Mouse (Mus musculus) limb, embryonic 14.5 days (tissue): Measurements from ENCODE around the gene Ccdc121. TPM values are rescaled to one million over a fixed set of nuclear protein-coding genes. Genes with fewer than 3 reads are reported as not detected.

Experiments
- ATAC-seq: fragments of 200-750 bp; cut with Nextera tagmentation; 2 replicates; pipeline ENCODE4 v1.8.0; 2017; ENCODE audit warnings: low read depth, moderate number of reproducible peaks, moderate TSS enrichment; ENCODE audit not compliant: low FRiP score
- DNase-seq: peaks from one replicate; pipeline ENCODE4 v3.0.0-alpha.2; 2015; ENCODE audit warnings: low spot score
- H3K27ac ChIP-seq: fragments of 300-500 bp; sonication (generic); replicated peaks from 2 replicates; pipeline ENCODE4 v1.5.1; 2014; ENCODE audit warnings: low read depth, mild to moderate bottlenecking, low read length, moderate library complexity, mixed read lengths
- H3K27me3 ChIP-seq: fragments of 300-500 bp; sonication (generic); 2 replicates; pipeline ENCODE4 v1.6.1; 2014; ENCODE audit warnings: low read length, mixed read lengths; ENCODE audit not compliant: control insufficient read depth, insufficient read depth
- H3K36me3 ChIP-seq: fragments of 300-500 bp; sonication (generic); 2 replicates; pipeline ENCODE4 v1.6.1; 2014; ENCODE audit warnings: mild to moderate bottlenecking, low read length, moderate library complexity, mixed read lengths; ENCODE audit not compliant: control insufficient read depth, insufficient read depth
- H3K4me1 ChIP-seq: fragments of 300-500 bp; sonication (generic); 2 replicates; pipeline ENCODE4 v1.6.1; 2014; ENCODE audit warnings: antibody characterized with exemption, low read length, mixed read lengths; ENCODE audit not compliant: control insufficient read depth, insufficient read depth
- H3K4me2 ChIP-seq: fragments of 300-500 bp; sonication (generic); replicated peaks from 2 replicates; pipeline ENCODE4 v1.6.1; 2014; ENCODE audit warnings: low read depth, mild to moderate bottlenecking, low read length, moderate library complexity; ENCODE audit not compliant: severe bottlenecking
- H3K4me3 ChIP-seq: fragments of 300-500 bp; sonication (generic); replicated peaks from 2 replicates; pipeline ENCODE4 v1.5.1; 2014; ENCODE audit warnings: low read length
- H3K9ac ChIP-seq: fragments of 300-500 bp; sonication (generic); 2 replicates; pipeline ENCODE4 v1.6.1; 2014; ENCODE audit warnings: mild to moderate bottlenecking, low read depth, low read length, moderate library complexity; ENCODE audit not compliant: severe bottlenecking
- H3K9me3 ChIP-seq: fragments of 300-500 bp; sonication (generic); 2 replicates; pipeline ENCODE4 v1.6.1; 2016; ENCODE audit warnings: low read length; ENCODE audit not compliant: control insufficient read depth
- POLR2A ChIP-seq: fragments of 200-500 bp; IDR thresholded peaks from 2 replicates; pipeline ENCODE4 v1.8.0; 2012; ENCODE audit warnings: inconsistent platforms, mild to moderate bottlenecking, moderate library complexity, borderline replicate concordance; ENCODE audit not compliant: insufficient read depth, insufficient read length; ENCODE audit errors: extremely low read depth
- WGBS: fragments of 180-500 bp; shearing (Covaris S2); extraction: QIAGEN DNeasy Blood & Tissue Kit; methylation state at CpG from one replicate; pipeline ENCODE4 v1.1.7; 2014; 5-methylcytosine and 5-hydroxymethylcytosine counted together
- polyA plus RNA-seq, 2 experiments: library from polyadenylated mRNA; depleted of rRNA in 1 of 2; stranded (reverse) in 1 of 2; unstranded in 1 of 2; fragments of >200 nt; fragmentation: Nextera tagmentation in 1 of 2; extraction: Ambion mirVana in 1 of 2; gene quantifications; 2 replicates each; pipeline versions ENCODE4 v1.2.1 to v1.2.3; 2012 to 2014

Gene Ccdc121
- polyA plus RNA-seq, 2 experiments = 0.11 to 0.43 TPM

DNA sequence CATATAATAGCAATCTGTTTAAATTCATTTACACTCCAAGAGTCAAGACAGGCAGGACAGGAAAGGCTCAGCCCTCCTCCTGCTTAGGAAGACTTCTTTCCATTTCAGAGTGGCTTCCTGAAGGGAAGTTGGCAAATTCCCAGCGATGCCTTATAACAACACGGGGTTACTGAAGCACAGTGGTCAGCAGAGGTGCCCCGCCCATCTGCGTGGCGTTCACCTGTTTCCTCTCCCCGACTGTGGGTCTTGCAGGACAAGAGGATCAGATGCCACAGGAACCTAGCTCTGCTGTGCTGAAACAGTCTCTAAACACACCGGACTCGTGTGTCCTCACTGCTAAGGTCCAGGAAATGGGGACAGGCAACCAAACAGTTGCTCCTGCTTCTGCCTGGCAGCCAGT lies 5.9 kb downstream of the Ccdc121 start:
- no peak for ATAC-seq
- Histone ChIP-seq H3K27ac (no peak overlapping the region), H3K36me3 (no peaks in the 10 kb centered on the region), H3K9me3 (no peaks in the 10 kb centered on the region), H3K4me1 (0 out of 2 replicates have a peak, but pooled peaks cover 3% of the 10 kb centered on the region), H3K4me2 (no peak overlapping the region), H3K27me3 (no peaks in the 10 kb centered on the region), H3K9ac (no peak overlapping the region), H3K4me3 (no peak overlapping the region)
- no peak for TF ChIP-seq POLR2A
- 56% methylated on average over 8 of the region's 8 CpGs for WGBS
- DNase-seq = no peak

DNA sequence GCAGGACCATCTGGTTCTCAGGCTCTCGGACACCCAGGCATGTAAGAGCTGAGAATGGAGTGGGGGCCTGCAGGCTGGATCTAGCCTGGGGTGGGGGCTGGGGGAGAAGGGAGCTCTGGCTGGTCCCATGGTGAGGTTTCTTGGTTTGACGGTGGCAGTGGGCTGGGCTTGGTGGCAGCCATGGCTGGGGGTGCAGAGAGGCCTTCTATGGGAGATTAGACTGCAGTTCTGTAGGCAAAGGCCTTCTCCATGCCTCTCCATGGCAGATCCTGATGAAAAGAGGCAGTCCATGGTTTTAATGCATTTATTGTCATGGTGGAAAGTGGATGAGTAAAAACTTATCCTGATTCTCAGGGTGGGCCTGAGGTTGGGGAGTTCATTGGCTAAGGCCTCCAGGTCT lies 7.8 kb downstream of the Ccdc121 start:
- WGBS = 85% methylated on average over 2 of the region's 2 CpGs
- no peak for TF ChIP-seq POLR2A
- no peak overlapping the region for H3K4me3 ChIP-seq
- no peaks in the 10 kb centered on the region for H3K36me3 ChIP-seq
- H3K9me3 ChIP-seq = no peaks in the 10 kb centered on the region
- ATAC-seq = no peak
- no peaks in the 10 kb centered on the region for H3K27me3 ChIP-seq
- H3K4me2 ChIP-seq = no peak overlapping the region
- H3K4me1 ChIP-seq = 0 out of 2 replicates have a peak, but pooled peaks cover 3% of the 10 kb centered on the region
- no peak overlapping the region for H3K9ac ChIP-seq
- H3K27ac ChIP-seq = no peak overlapping the region
- DNase-seq = no peak

DNA sequence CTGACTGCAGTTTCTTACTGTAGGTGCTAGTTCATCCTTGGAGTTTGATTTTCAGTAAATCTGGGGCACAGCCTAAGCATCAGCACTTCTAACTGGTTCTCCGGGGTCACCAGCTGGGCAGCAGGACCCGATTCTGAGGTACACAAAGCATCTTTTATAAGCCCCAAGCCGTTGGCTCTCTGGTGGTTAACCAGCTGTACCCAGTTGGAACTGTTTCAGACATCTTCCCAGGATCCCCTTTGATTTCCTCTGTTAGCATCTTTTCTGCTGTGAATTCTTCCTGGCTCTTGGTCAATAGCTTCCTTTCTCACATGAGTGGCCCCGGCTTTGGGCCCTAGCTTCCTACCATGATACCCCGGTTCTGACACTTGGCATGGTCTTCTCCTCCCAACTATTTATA lies 26.6 kb downstream of the Ccdc121 start:
- Histone ChIP-seq H3K27ac (no peak overlapping the region), H3K9me3 (no peaks in the 10 kb centered on the region), H3K27me3 (no peaks in the 10 kb centered on the region), H3K9ac (no peak overlapping the region), H3K36me3 (no peaks in the 10 kb centered on the region), H3K4me2 (no peak overlapping the region), H3K4me1 (peaks cover 5% of the 10 kb centered on the region; the same call in 1 of the 2 replicates), H3K4me3 (no peak overlapping the region)
- no peak for TF ChIP-seq POLR2A
- 65% methylated on average over 5 of the region's 5 CpGs for WGBS
- DNase-seq (no peak), ATAC-seq (no peak)

DNA sequence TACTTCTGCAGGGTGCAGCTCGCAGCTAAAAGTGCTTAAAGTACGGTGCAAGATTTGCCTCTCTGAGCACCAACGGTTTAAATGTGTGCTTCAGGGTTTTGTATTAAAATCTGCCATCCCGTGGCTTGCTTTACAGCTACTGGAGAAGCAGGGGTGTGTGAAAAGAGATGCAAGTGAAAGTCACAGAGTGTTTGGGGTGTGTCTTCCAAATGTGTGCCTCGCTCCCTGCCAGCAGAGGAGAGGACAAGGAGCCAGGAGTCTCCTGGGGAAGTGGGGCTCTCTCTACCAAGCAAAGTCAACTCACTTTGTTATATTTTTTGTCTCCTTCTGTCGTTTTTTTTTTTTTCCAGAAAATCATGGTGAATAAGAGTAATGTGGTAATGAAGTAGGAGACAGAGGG lies 34.7 kb downstream of the Ccdc121 start:
- TF ChIP-seq POLR2A = no peak
- ATAC-seq (no peak), DNase-seq (no peak)
- Histone ChIP-seq H3K4me2 (no peak overlapping the region), H3K36me3 (no peaks in the 10 kb centered on the region), H3K27ac (no peak overlapping the region), H3K27me3 (no peaks in the 10 kb centered on the region), H3K4me1 (no peaks in the 10 kb centered on the region), H3K9me3 (0 out of 2 replicates have a peak, but pooled peaks cover under 1% of the 10 kb centered on the region), H3K4me3 (no peak overlapping the region), H3K9ac (no peak overlapping the region)
- WGBS = 56% methylated on average over 6 of the region's 6 CpGs

DNA sequence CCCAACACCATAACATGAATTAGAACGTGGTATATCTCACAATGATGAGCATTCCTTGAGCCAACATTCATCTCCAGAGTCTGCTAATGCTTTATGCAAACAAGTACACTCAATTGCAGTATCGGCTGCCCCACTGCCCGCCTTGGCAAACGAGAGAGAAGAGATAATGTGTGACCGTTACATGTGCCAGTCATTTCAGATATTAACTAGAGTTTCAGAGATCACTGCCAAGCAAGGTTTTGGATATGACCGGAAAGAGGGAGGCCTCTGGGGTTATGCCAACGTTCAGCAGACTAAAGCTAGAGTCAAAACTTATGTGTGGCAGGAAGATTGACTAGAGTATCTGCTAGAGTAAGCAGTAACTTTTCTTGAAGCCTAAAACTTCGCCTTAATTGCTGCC lies 35.1 kb downstream of the Ccdc121 start:
- Histone ChIP-seq H3K9me3 (peaks cover 5% of the 10 kb centered on the region; the same call in 1 of the 2 replicates), H3K27ac (no peak overlapping the region), H3K4me2 (no peak overlapping the region), H3K4me1 (no peaks in the 10 kb centered on the region), H3K9ac (no peak overlapping the region), H3K27me3 (no peaks in the 10 kb centered on the region), H3K4me3 (no peak overlapping the region), H3K36me3 (no peaks in the 10 kb centered on the region)
- ATAC-seq (no peak), DNase-seq (no peak)
- WGBS = 76% methylated on average over 8 of the region's 8 CpGs
- TF ChIP-seq POLR2A = no peak

DNA sequence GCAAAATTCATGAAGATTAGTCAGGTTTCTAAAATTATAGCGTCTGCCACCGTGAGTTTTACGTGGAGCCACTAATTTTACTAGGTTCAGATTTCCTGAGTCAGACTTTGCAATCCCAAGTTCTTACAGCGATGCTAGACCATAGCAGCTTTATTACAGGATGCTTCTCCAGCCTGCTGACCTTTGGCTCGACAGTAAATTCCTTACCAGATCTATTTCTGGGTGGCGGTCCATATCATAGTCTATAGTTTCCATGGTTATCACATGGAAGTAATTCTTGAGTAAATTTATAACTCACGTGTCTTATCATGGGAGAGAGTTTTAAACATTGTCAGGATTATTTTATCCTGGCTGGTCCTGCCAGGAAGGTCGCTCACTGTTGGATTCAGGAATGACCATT lies 41.8 kb downstream of the Ccdc121 start:
- Histone ChIP-seq H3K27ac (no peak overlapping the region), H3K4me2 (no peak overlapping the region), H3K36me3 (no peaks in the 10 kb centered on the region), H3K27me3 (no peaks in the 10 kb centered on the region), H3K4me1 (peaks cover 8% of the 10 kb centered on the region; the same call in 1 of the 2 replicates), H3K9ac (no peak overlapping the region), H3K4me3 (no peak overlapping the region), H3K9me3 (peaks cover 9% of the 10 kb centered on the region; the same call in 1 of the 2 replicates)
- no peak for TF ChIP-seq POLR2A
- ATAC-seq (no peak), DNase-seq (no peak)
- 34% methylated on average over 8 of the region's 8 CpGs for WGBS
